Mouse (Mus musculus) midbrain, postnatal 0 days (tissue): ENCODE measurements at regions not wholly inside any gene's neighbourhood (a gene's known extent, or its start where the extent isn't known, plus 50 kb on each side); places are given as distances from the start of the nearest gene placed in this dataset.

Source experiments
- ATAC-seq: fragments of 200-750 bp; cut with Nextera tagmentation; 2 replicates; pipeline ENCODE4 v1.8.0; 2017; ENCODE audit warnings: moderate number of reproducible peaks, mild to moderate bottlenecking, moderate TSS enrichment, moderate library complexity; ENCODE audit not compliant: low FRiP score
- DNase-seq: peaks from one replicate; pipeline ENCODE4 v3.0.0-alpha.2; 2015; ENCODE audit warnings: low spot score
- H3K27ac ChIP-seq: fragments of 300-500 bp; sonication (generic); 2 replicates; pipeline ENCODE4 v1.5.1; 2014; ENCODE audit warnings: low read depth, mild to moderate bottlenecking, low read length, mixed read lengths
- H3K27me3 ChIP-seq: fragments of 300-500 bp; sonication (generic); 2 replicates; pipeline ENCODE4 v1.6.1; 2014; ENCODE audit warnings: low read length, control low read depth, mixed read lengths; ENCODE audit not compliant: insufficient read depth
- H3K36me3 ChIP-seq: fragments of 300-500 bp; sonication (generic); 2 replicates; pipeline ENCODE4 v1.6.1; 2014; ENCODE audit warnings: low read length, control low read depth, mixed read lengths; ENCODE audit not compliant: insufficient read depth
- H3K4me1 ChIP-seq: fragments of 300-500 bp; sonication (generic); 2 replicates; pipeline ENCODE4 v1.6.1; 2014; ENCODE audit warnings: mild to moderate bottlenecking, control low read depth, antibody characterized with exemption, low read length, mixed read lengths; ENCODE audit not compliant: insufficient read depth
- H3K4me2 ChIP-seq: fragments of 300-500 bp; sonication (generic); 2 replicates; pipeline ENCODE4 v1.6.1; 2014; ENCODE audit warnings: low read depth, mild to moderate bottlenecking, low read length, mixed read lengths; ENCODE audit not compliant: poor library complexity, severe bottlenecking
- H3K4me3 ChIP-seq: fragments of 300-500 bp; sonication (generic); 2 replicates; pipeline ENCODE4 v1.5.1; 2014; ENCODE audit warnings: low read depth, mild to moderate bottlenecking, low read length, moderate library complexity
- H3K9ac ChIP-seq: fragments of 300-500 bp; sonication (generic); replicated peaks from 2 replicates; pipeline ENCODE4 v1.6.1; 2014; ENCODE audit warnings: mild to moderate bottlenecking, low read length, moderate library complexity, mixed read lengths; ENCODE audit not compliant: poor library complexity, severe bottlenecking
- H3K9me3 ChIP-seq: fragments of 300-500 bp; sonication (generic); 2 replicates; pipeline ENCODE4 v1.6.1; 2016; ENCODE audit warnings: low read length, control low read depth
- CTCF ChIP-seq: IDR thresholded peaks from 2 replicates; pipeline ENCODE4 v1.5.1; 2016; ENCODE audit warnings: antibody characterized with exemption, mild to moderate bottlenecking
- WGBS: fragments of 180-500 bp; shearing (Covaris S2); extraction: QIAGEN DNeasy Blood & Tissue Kit; methylation state at CpG from one replicate; pipeline ENCODE4 v1.1.7; 2014; 5-methylcytosine and 5-hydroxymethylcytosine counted together

GRCm38 (mm10) chr17:51526881-51527280, 306.2 kb downstream of the Satb1 start:
- Histone ChIP-seq H3K9me3 (no peaks in the 10 kb centered on the region), H3K4me3 (no peak overlapping the region), H3K27me3 (no peaks in the 10 kb centered on the region), H3K36me3 (no peaks in the 10 kb centered on the region), H3K4me2 (no peak overlapping the region), H3K9ac (no peak overlapping the region), H3K4me1 (no peaks in the 10 kb centered on the region), H3K27ac (no peak overlapping the region)
- DNase-seq (no peak), ATAC-seq (no peak)
- WGBS: 54% methylated on average over 7 of the region's 7 CpGs
- TF ChIP-seq CTCF: no peak

GRCm38 (mm10) chr17:51526464-51526863, 306.6 kb downstream of the Satb1 start:
- H3K9me3 ChIP-seq: no peaks in the 10 kb centered on the region
- ATAC-seq (no peak), DNase-seq (no peak)
- H3K4me2 ChIP-seq: no peak overlapping the region
- no peaks in the 10 kb centered on the region for H3K36me3 ChIP-seq
- no peak overlapping the region for H3K9ac ChIP-seq
- 25% methylated on average over 5 of the region's 5 CpGs for WGBS
- no peaks in the 10 kb centered on the region for H3K27me3 ChIP-seq
- TF ChIP-seq CTCF: no peak
- H3K27ac ChIP-seq: no peak overlapping the region
- H3K4me3 ChIP-seq: no peak overlapping the region
- no peaks in the 10 kb centered on the region for H3K4me1 ChIP-seq

GRCm38 (mm10) chr17:51526021-51526420, 307.1 kb downstream of the Satb1 start:
- H3K4me3 ChIP-seq: no peak overlapping the region
- ATAC-seq (no peak), DNase-seq (no peak)
- no peak for TF ChIP-seq CTCF
- no peak overlapping the region for H3K27ac ChIP-seq
- H3K9ac ChIP-seq: no peak overlapping the region
- H3K27me3 ChIP-seq: no peaks in the 10 kb centered on the region
- H3K4me2 ChIP-seq: no peak overlapping the region
- H3K9me3 ChIP-seq: no peaks in the 10 kb centered on the region
- H3K4me1 ChIP-seq: no peaks in the 10 kb centered on the region
- WGBS: 54% methylated on average over 4 of the region's 4 CpGs
- no peaks in the 10 kb centered on the region for H3K36me3 ChIP-seq

GRCm38 (mm10) chr17:51525219-51525618, 307.9 kb downstream of the Satb1 start:
- 53% methylated on average over 2 of the region's 2 CpGs for WGBS
- no peak for TF ChIP-seq CTCF
- no peak for ATAC-seq
- H3K4me3 ChIP-seq: no peak overlapping the region
- no peaks in the 10 kb centered on the region for H3K9me3 ChIP-seq
- H3K4me2 ChIP-seq: no peak overlapping the region
- no peak for DNase-seq
- no peaks in the 10 kb centered on the region for H3K27me3 ChIP-seq
- H3K4me1 ChIP-seq: no peaks in the 10 kb centered on the region
- H3K27ac ChIP-seq: no peak overlapping the region
- H3K9ac ChIP-seq: no peak overlapping the region
- no peaks in the 10 kb centered on the region for H3K36me3 ChIP-seq

GRCm38 (mm10) chr17:51511917-51512316, 321.2 kb downstream of the Satb1 start:
- H3K36me3 ChIP-seq: no peaks in the 10 kb centered on the region
- H3K9me3 ChIP-seq: no peaks in the 10 kb centered on the region
- H3K27ac ChIP-seq: no peak overlapping the region
- no peak for TF ChIP-seq CTCF
- no peaks in the 10 kb centered on the region for H3K4me1 ChIP-seq
- no peak overlapping the region for H3K9ac ChIP-seq
- H3K4me3 ChIP-seq: no peak overlapping the region
- no peak for ATAC-seq
- H3K27me3 ChIP-seq: no peaks in the 10 kb centered on the region
- WGBS: 62% methylated on average over 2 of the region's 2 CpGs
- DNase-seq: no peak
- no peak overlapping the region for H3K4me2 ChIP-seq

- Histone ChIP-seq H3K27me3 (no peaks in the 10 kb centered on the region), H3K4me3 (no peak overlapping the region), H3K27ac (no peak overlapping the region), H3K36me3 (no peaks in the 10 kb centered on the region), H3K9me3 (no peaks in the 10 kb centered on the region), H3K4me2 (no peak overlapping the region), H3K4me1 (no peaks in the 10 kb centered on the region), H3K9ac (no peak overlapping the region)
- no peak for TF ChIP-seq CTCF
- no peak for DNase-seq
- 70% methylated on average over 10 of the region's 10 CpGs for WGBS
- ATAC-seq: no peak
These were observed 321.6 kb upstream of the Tbc1d5 start for GRCm38 (mm10) chr17:51500751-51501150.
